Comparison of ENCODE assay signal across 15 mouse cellular contexts in genomic region chrX:13350461-13350860, GRCm38 (mm10).
DNase-seq lines count a peak whose midpoint lies in the region; ATAC-seq lines count a peak whose summit lies in the region.
"Had no signal": no experiment of that assay in that cellular context is flagged by ENCODE, and none has a peak within 500 bp of the region (broad histone marks: within the 10 kb centered on the region; RNA-seq: fewer than 3 reads in every experiment).

No protein-coding gene starts in this region.

- no peak overlapping the region for H3K27ac ChIP-seq in kidney, embryonic 16.5 days (ENCODE audit: low read length)
- H3K27ac ChIP-seq: forebrain, embryonic 15.5 days; hindbrain, embryonic 12.5 days had no signal

- no peaks in the 10 kb centered on the region for H3K9me3 ChIP-seq in kidney, embryonic 16.5 days (ENCODE audit: low read length)
- H3K9me3 ChIP-seq: forebrain, embryonic 15.5 days; hindbrain, embryonic 12.5 days had no signal

- no peaks in the 10 kb centered on the region for H3K36me3 ChIP-seq in kidney, embryonic 16.5 days (ENCODE audit: insufficient read depth, low read length)
- H3K36me3 ChIP-seq: forebrain, embryonic 15.5 days; hindbrain, embryonic 12.5 days had no signal

- H3K4me2 ChIP-seq in kidney, embryonic 16.5 days (replicated peaks; ENCODE audit: low read depth, low read length) = no peak overlapping the region
- H3K4me2 ChIP-seq: forebrain, embryonic 15.5 days; hindbrain, embryonic 12.5 days had no signal

- peak; percentile 4 for DNase-seq in gastrocnemius, adult 18-20 months (ENCODE audit: low spot score)
- DNase-seq in gastrocnemius, adult 8-10 months (ENCODE audit: low spot score in 2 of 2) = no peak
- DNase-seq in kidney, adult 9 months = peak; percentile 5
- DNase-seq in adrenal gland, postnatal 36 days = peak; percentile 32 to 62
- peak; percentile 10 for DNase-seq in lung, postnatal 10 days
- no peak for DNase-seq in spleen, adult 18-20 months
- DNase-seq: cerebellum, adult 2 months; layer of hippocampus, adult 9-11 months; liver had no signal

- no peak overlapping the region for H3K9ac ChIP-seq in kidney, embryonic 16.5 days (replicated peaks; ENCODE audit: low read length)
- H3K9ac ChIP-seq: forebrain, embryonic 15.5 days; hindbrain, embryonic 12.5 days had no signal

- peaks cover 11% of the 10 kb centered on the region; the same call in 1 of the 2 replicates for H3K27me3 ChIP-seq in kidney, embryonic 16.5 days (ENCODE audit: insufficient read depth, low read length)
- H3K27me3 ChIP-seq: forebrain, embryonic 15.5 days had no signal

- peaks cover 7% of the 10 kb centered on the region; the same call in 1 of the 2 replicates for H3K4me1 ChIP-seq in kidney, embryonic 16.5 days (ENCODE audit: insufficient read depth, low read length)

- no peak for ATAC-seq in kidney, embryonic 16.5 days (ENCODE audit: low FRiP score, low TSS enrichment)
- ATAC-seq in activated CD4-positive, CD25-positive, alpha-beta regulatory T cell, adult 4 months = no peak
- ATAC-seq: forebrain, embryonic 15.5 days; intestine, embryonic 16.5 days; midbrain, embryonic 16.5 days had no signal

- 84% methylated on average over 3 of the region's 3 CpGs for WGBS in kidney, embryonic 16.5 days

- no peak overlapping the region for H3K4me3 ChIP-seq in kidney, embryonic 16.5 days (ENCODE audit: low read length)
- H3K4me3 ChIP-seq: forebrain, embryonic 15.5 days; hindbrain, embryonic 12.5 days had no signal

Comparison
In these comparisons a context has a peak if more than half of its experiments do, and no peak if none do; other contexts are left out.
1. DNase-seq: peak in gastrocnemius, adult 18-20 months (single experiment), kidney, adult 9 months (single experiment), adrenal gland, postnatal 36 days (2 of 2) and lung, postnatal 10 days (single experiment); none in gastrocnemius, adult 8-10 months (0 of 2) and spleen, adult 18-20 months (0 of 2).